In genomic region chr7:141506278-141506677, GRCm38 (mm10) we compare ENCODE assay signal across 15 mouse cellular contexts. TPM values are rescaled to one million over a fixed set of nuclear protein-coding genes. Genes with fewer than 3 reads are reported as not detected.
DNase-seq lines count a peak whose midpoint lies in the region; ATAC-seq and TF ChIP-seq lines count a peak whose summit lies in the region.
"Had no signal": no experiment of that assay in that cellular context is flagged by ENCODE, and none has a peak within 500 bp of the region (broad histone marks: within the 10 kb centered on the region; RNA-seq: fewer than 3 reads in every experiment).

No protein-coding gene starts in this region.

- H3K9me3 ChIP-seq in heart, embryonic 12.5 days (replicated peaks) = no peaks in the 10 kb centered on the region
- H3K9me3 ChIP-seq in forebrain, embryonic 14.5 days (replicated peaks; ENCODE audit: control insufficient read depth, low read length) = no peaks in the 10 kb centered on the region

- no peak overlapping the region for H3K4me3 ChIP-seq in heart, embryonic 12.5 days
- H3K4me3 ChIP-seq in testis, adult 2 months (ENCODE audit: control insufficient read depth, low read depth, low read length) = no peak overlapping the region
- H3K4me3 ChIP-seq in forebrain, embryonic 14.5 days (ENCODE audit: low read depth, low read length) = no peak overlapping the region

- H3K27ac ChIP-seq in heart, embryonic 12.5 days (ENCODE audit: poor library complexity, severe bottlenecking) = 0 out of 2 replicates have a peak overlapping the region, but pooled peaks have one; percentile 11
- H3K27ac ChIP-seq in testis, adult 2 months (ENCODE audit: control insufficient read depth, insufficient read depth, low read depth, low read length) = peak overlapping the region; percentile 63; the same call in 1 of the 2 replicates
- no peak overlapping the region for H3K27ac ChIP-seq in forebrain, embryonic 14.5 days (ENCODE audit: low read depth, low read length)

- 73% methylated on average over 2 of the region's 2 CpGs for WGBS in heart, embryonic 12.5 days
- 57% methylated on average over 2 of the region's 2 CpGs for WGBS in forebrain, embryonic 14.5 days

- TF ChIP-seq CTCF in testis, adult 2 months (IDR thresholded peaks at IDR 0.05; ENCODE audit: control insufficient read depth, insufficient read depth, insufficient replicate concordance, low read depth, low read length) = no peak

- no peak for TF ChIP-seq POLR2A in testis, adult 2 months (IDR thresholded peaks at IDR 0.05; ENCODE audit: control insufficient read depth, low read depth, low read length)

- H3K36me3 ChIP-seq in heart, embryonic 12.5 days = peaks cover 26% of the 10 kb centered on the region; the same call in 1 of the 2 replicates
- no peaks in the 10 kb centered on the region for H3K36me3 ChIP-seq in testis, adult 2 months (ENCODE audit: control insufficient read depth, insufficient read depth, low read length)
- H3K36me3 ChIP-seq in forebrain, embryonic 14.5 days (ENCODE audit: control insufficient read depth, insufficient read depth, low read length) = peaks cover 6% of the 10 kb centered on the region; the same call in 1 of the 2 replicates

- no peak for DNase-seq in heart, adult 9 months (ENCODE audit: low spot score in 2 of 2)
- DNase-seq in testis, postnatal 10 days (ENCODE audit: low spot score) = no peak
- DNase-seq in liver = peak; percentile 52
- no peak for DNase-seq in kidney, adult 9 months
- DNase-seq in layer of hippocampus, adult 8-10 months (ENCODE audit: low spot score in 2 of 2) = no peak
- DNase-seq in forebrain, embryonic 14.5 days (ENCODE audit: low spot score) = no peak
- DNase-seq: cerebellum, adult 11-12 months; gastrocnemius, postnatal 36 days; heart, postnatal 4 days; lung, postnatal 36 days; midbrain, embryonic 14.5 days had no signal

- peak overlapping the region; percentile 25; the same call in 1 of the 2 replicates for H3K9ac ChIP-seq in heart, embryonic 12.5 days
- no peak overlapping the region for H3K9ac ChIP-seq in forebrain, embryonic 14.5 days (ENCODE audit: low read length)

- ATAC-seq in heart, embryonic 12.5 days (ENCODE audit: insufficient number of reproducible peaks, low FRiP score) = peak; percentile 41; the same call in 1 of the 2 replicates
- ATAC-seq in forebrain, embryonic 14.5 days = no peak
- ATAC-seq: Patski had no signal

- H3K27me3 ChIP-seq in heart, embryonic 12.5 days (replicated peaks) = no peaks in the 10 kb centered on the region
- no peaks in the 10 kb centered on the region for H3K27me3 ChIP-seq in testis, adult 2 months (ENCODE audit: control insufficient read depth, insufficient read depth, low read length)
- no peaks in the 10 kb centered on the region for H3K27me3 ChIP-seq in forebrain, embryonic 14.5 days (replicated peaks; ENCODE audit: control insufficient read depth, insufficient read depth, low read length)
- H3K27me3 ChIP-seq: Patski had no signal

- peaks cover 41% of the 10 kb centered on the region for H3K4me1 ChIP-seq in heart, embryonic 12.5 days (replicated peaks)
- H3K4me1 ChIP-seq in testis, adult 2 months (ENCODE audit: control insufficient read depth, insufficient read depth, low read length) = no peaks in the 10 kb centered on the region
- no peaks in the 10 kb centered on the region for H3K4me1 ChIP-seq in forebrain, embryonic 14.5 days (ENCODE audit: control insufficient read depth, insufficient read depth, low read length)

- H3K4me2 ChIP-seq in heart, embryonic 12.5 days = 0 out of 2 replicates have a peak overlapping the region, but pooled peaks have one; percentile 19
- H3K4me2 ChIP-seq in forebrain, embryonic 14.5 days (ENCODE audit: low read length) = no peak overlapping the region

RNA-seq across cellular contexts. Expression of gene Tspan4, which starts 31.2 kb away (rescaled TPM):
- polyA plus RNA-seq in heart, embryonic 12.5 days (2016; fragmentation: Nextera tagmentation; extraction: Ambion mirVana) = 57.5 and 57.6 TPM in 2 replicates
- polyA plus RNA-seq in testis, adult 2 months (2012; rRNA removed) = 14.6 and 15.5 TPM in 2 replicates
- total RNA-seq in layer of hippocampus, adult 8-10 months (2022) = 10 to 100 TPM; 14.7 to 38.7 (median 26.7) TPM
- 29.9 and 30.9 TPM in 2 replicates for polyA plus RNA-seq in forebrain, embryonic 14.5 days (2014; fragmentation: Nextera tagmentation; extraction: Ambion mirVana)

RNA-seq across cellular contexts. Expression of gene Polr2l, which starts 31.3 kb away (rescaled TPM):
- polyA plus RNA-seq in heart, embryonic 12.5 days (2016; fragmentation: Nextera tagmentation; extraction: Ambion mirVana) = 60.7 and 64.7 TPM in 2 replicates
- polyA plus RNA-seq in testis, adult 2 months (2012; rRNA removed) = 20.8 and 21.1 TPM in 2 replicates
- 10 to 100 TPM; 32.4 to 40.6 (median 35.1) TPM for total RNA-seq in layer of hippocampus, adult 8-10 months (2022)
- 72.2 and 79.3 TPM in 2 replicates for polyA plus RNA-seq in forebrain, embryonic 14.5 days (2014; fragmentation: Nextera tagmentation; extraction: Ambion mirVana)

RNA-seq across cellular contexts. Expression of gene Chid1, which starts 33.4 kb away (rescaled TPM):
- 35.9 and 38.6 TPM in 2 replicates for polyA plus RNA-seq in heart, embryonic 12.5 days (2016; fragmentation: Nextera tagmentation; extraction: Ambion mirVana)
- polyA plus RNA-seq in testis, adult 2 months (2012; rRNA removed) = 81.0 and 89.4 TPM in 2 replicates
- total RNA-seq in layer of hippocampus, adult 8-10 months (2022) = 10 to 100 TPM; 74.8 to 80.6 (median 76.0) TPM
- polyA plus RNA-seq in forebrain, embryonic 14.5 days (2014; fragmentation: Nextera tagmentation; extraction: Ambion mirVana) = 32.7 and 37.1 TPM in 2 replicates

RNA-seq across cellular contexts. Expression of gene Cd151, which starts 39.1 kb away (rescaled TPM):
- 27.4 and 30.6 TPM in 2 replicates for polyA plus RNA-seq in heart, embryonic 12.5 days (2016; fragmentation: Nextera tagmentation; extraction: Ambion mirVana)
- 102 and 104 TPM in 2 replicates for polyA plus RNA-seq in testis, adult 2 months (2012; rRNA removed)
- 10 to 100 TPM; 27.3 to 42.2 (median 32.0) TPM for total RNA-seq in layer of hippocampus, adult 8-10 months (2022)
- 56.8 and 60.4 TPM in 2 replicates for polyA plus RNA-seq in forebrain, embryonic 14.5 days (2014; fragmentation: Nextera tagmentation; extraction: Ambion mirVana)

RNA-seq across cellular contexts. Expression of gene Cracr2b, which starts 45.4 kb away (rescaled TPM):
- 16.6 and 17.5 TPM in 2 replicates for polyA plus RNA-seq in heart, embryonic 12.5 days (2016; fragmentation: Nextera tagmentation; extraction: Ambion mirVana)
- polyA plus RNA-seq in testis, adult 2 months (2012; rRNA removed) = 2.1 and 2.4 TPM in 2 replicates
- total RNA-seq in layer of hippocampus, adult 8-10 months (2022) = 1 to 10 TPM; 4.0 to 5.8 (median 4.9) TPM
- 3.0 and 4.3 TPM in 2 replicates for polyA plus RNA-seq in forebrain, embryonic 14.5 days (2014; fragmentation: Nextera tagmentation; extraction: Ambion mirVana)
- total RNA-seq: common myeloid progenitor, adult 5-6 weeks had no signal
